Mouse (Mus musculus) lung, postnatal 0 days (tissue): ENCODE results near the gene Fam161a.

Source experiments
- CTCF ChIP-seq: IDR thresholded peaks from 2 replicates; pipeline ENCODE4 v1.5.1; 2016; ENCODE audit warnings: antibody characterized with exemption, mild to moderate bottlenecking
- EP300 ChIP-seq: IDR thresholded peaks from 2 replicates; pipeline ENCODE4 v1.6.1; 2016; ENCODE audit warnings: antibody characterized with exemption, mild to moderate bottlenecking, control low read depth

- no peak for TF ChIP-seq CTCF
- no peak for TF ChIP-seq EP300
Measured at GRCm38 (mm10) chr11:22962101-22962500, 45.2 kb upstream of the Fam161a start.
